Mouse (Mus musculus): ENCODE data around the gene Haus2.

Haus2 gene

DNA sequence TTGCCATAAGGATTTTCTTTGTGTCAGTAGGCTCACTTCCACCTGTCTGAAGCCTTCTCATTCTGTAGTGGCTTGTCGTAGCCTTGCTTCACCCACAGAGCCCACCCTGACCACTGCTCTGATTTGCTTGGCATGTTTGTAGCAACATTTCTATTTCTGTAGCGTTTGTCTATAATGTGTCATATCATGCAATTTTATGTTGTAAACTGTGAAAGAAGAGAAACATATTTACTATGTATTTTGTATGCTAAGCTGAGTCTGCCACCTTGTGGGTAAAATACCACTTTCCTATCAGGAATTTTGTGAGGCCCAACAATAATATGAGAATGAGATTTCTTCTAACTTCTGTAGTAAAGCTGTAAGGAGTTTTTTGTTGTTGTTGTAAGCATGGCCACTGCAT lies 61.1 kb downstream of the Haus2 start:
- DNase-seq (ENCODE audit: low spot score): no peak

Data from c-Kit-positive CD71-positive TER-119-positive erythroid progenitor cells, embryonic 14.5 days (primary cell).